Mouse (Mus musculus) kidney, adult 8-10 months (tissue): ENCODE measurements around the gene Fastkd3.

ENCODE experiments used
- DNase-seq, 2 experiments: peaks; one replicate each; pipeline ENCODE4 v3.0.0; 2022

Gene Fastkd3

GRCm38 (mm10) chr13:68622792-68623191, 40.8 kb downstream of the Fastkd3 start:
- DNase-seq = no peak

- DNase-seq = no peak
Measured at GRCm38 (mm10) chr13:68627041-68627440, 45.0 kb downstream of the Fastkd3 start.
